Mouse (Mus musculus) right cerebral cortex, postnatal 36 days (tissue): ENCODE measurements at regions not wholly inside any gene's neighbourhood (a gene's known extent, or its start where the extent isn't known, plus 50 kb on each side); places are given as distances from the start of the nearest gene placed in this dataset.
A peak's percentile ranks its signal among the peaks of the same experiment; 100 is the strongest.
"Not testable (repeated sequence)": the region's sequence is repeated elsewhere in the genome, so short reads cannot be mapped to it uniquely, and the experiment has no call there.

Experiments
- DNase-seq, 2 experiments: peaks; one replicate each; pipeline ENCODE4 v3.0.0; 2022; ENCODE audit warnings: low spot score in 2 of 2, mixed read lengths in 1 of 2

DNA sequence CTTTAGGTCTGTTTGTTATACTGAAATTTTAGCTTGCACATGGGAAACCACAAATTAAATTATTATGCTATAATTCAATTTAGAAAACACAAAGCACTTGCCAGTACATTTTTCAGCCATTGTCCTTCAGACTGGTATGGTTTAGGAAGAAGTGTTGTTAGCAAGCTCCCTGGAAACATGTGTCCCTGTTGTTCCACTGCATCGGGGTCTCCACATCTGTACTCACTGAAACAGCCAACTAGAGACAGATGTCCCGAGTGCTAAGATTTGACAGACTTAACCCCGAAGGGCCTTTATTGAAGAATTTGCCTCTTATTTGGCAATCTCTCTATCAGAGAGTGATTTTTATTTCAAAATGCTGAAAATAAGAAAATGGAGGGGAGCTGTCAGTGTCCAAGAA, 362.6 kb downstream of the Rfpl4b start:
- no peak for DNase-seq

DNA sequence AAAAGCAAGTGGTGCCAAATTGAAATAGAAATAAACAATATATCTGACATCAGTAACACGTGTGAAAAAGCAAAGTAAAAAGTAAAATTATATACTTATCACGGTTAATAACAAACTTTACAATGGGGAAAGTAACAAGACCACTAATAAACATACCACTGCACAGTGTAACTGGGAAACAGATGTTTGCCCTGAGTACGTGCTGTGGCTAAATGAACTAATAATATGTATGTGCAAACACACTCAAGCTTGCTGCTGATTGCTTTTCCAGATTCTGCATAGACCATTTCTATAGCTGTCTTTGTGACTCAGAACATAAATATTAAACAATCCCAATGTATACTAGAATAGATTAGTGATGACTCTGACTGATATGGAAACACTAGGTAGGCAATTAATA, 363.2 kb downstream of the Rfpl4b start:
- no peak for DNase-seq

DNA sequence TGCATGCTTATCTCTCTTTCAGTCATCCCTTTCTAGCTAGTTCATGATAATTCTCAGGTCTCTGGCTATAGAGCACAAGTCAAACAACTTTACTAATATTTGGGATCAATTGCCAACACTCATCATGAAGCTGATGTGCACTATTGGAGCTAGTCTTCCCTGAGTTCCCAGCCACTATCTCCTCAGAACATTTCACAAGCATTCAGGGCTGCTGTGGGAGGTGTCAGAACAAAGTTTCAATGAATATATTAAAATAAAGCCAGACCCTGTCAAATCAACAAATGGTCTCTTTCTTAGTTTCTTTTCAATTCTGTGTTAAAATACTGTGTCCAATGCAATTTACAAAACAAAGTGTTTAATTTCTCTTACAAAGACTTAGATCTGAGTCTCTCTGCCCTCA, 364.8 kb downstream of the Rfpl4b start:
- DNase-seq, result no peak

DNA sequence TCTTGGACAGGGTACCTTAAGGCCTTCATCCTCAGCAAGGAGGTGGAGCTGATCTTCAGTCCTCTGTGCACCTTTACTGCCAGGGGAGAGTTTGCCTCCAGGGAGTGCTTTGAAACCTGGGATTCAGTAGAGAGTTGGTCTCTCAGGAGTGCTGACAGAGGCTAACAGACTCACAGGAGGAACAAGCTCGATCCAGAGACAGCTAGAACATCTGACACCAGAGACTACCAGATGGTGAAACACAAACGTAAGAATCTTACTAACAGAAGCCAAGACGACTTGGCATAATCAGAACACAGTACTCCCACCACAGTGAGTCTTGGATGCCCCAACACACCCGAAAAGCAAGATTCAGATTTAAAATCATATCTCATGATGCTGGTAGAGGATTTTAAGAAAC, 372.3 kb downstream of the Rfpl4b start:
- no peak for DNase-seq

DNA sequence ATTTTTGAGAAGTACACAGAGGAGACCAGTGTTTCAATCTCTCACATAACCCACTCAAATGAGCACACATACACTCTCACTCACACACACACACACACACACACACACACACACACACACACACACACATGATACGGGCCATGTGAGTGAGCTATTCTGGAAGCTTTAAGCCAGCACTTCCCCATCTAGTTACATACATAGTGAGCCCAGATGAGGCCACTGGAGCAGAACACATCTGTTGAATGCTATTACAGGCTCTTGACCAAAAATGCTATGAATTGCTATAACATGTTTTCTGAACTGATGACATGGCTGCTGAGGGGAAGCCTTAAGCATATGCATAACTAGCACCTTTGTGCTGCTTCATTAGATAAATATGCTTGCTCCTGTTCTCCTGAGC, 373.9 kb downstream of the Rfpl4b start:
- no peak for DNase-seq

DNA sequence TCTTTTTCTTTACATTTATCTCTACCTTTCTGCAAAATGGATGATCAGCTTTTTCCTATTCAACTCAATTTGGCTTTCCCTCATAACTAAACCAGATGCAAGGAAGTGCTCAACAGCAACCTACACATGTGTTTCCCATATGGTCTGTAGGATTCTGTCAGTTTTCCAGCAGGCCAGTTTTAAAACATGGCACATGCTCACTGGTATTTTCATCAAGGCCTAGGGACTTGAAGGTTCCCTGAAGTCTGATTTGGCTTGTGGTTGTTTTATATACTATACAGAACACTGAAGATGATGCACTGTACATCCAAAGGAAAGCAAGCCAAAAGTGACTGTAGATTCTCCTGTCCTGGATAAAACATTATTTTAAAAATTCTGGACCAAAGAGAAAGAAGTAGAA, 374.3 kb downstream of the Rfpl4b start:
- peak; percentile 3 to 11 for DNase-seq

DNA sequence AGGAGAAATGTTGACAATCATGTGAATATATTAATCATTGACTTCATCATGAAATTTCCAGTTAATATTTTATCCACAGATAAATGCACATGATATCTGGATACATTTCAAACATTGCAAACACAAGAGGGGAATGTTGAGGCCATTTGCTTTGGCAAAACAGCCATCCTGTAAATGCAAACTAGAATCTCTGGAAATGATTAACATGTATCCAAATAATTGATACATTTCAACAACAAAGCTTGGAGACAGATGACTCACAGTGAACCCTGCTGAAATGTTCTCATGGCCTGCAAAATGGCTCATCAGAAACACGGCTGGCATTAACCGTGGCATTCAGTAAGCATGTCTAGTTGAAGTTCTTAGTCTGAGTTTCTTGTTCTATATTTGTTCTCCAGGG, 382.3 kb downstream of the Rfpl4b start:
- DNase-seq, result no peak

DNA sequence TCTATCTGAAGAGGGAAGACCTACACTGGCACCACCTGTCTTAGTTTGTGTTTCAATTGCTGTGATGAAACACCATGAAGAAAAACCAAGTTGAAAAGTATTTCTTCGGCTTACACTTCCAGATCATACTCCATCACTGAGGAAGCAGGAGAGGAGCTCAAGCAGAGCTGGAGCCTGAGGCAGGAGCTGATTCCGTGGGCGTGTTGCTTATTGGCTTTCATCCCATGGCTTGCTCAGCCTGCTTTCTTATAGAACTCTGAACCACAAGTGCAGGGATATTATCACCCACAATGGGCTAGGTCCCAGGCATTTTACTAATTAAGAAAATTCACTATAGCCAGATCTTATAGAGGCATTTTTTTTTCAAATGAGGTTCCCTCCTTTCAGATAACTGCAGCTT, 384.7 kb downstream of the Rfpl4b start:
- no peak for DNase-seq

DNA sequence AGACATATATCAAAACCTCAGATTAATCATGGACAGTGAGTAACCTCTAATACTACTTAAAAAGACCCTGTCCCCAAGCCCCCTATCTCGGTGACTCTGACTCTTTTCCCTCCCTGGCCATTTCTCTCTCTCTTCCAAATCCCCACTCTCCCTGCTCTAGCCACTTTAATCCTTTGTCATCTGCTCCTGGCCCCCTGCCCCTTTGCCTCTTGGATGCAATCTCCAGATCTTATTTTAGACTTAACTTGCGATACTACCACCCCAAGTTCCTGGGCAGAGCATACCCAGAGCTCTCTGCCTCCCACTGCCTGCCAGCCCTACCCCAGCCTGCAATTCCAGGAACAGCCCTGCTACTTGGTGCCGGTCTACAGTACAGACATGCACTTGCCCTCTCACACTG, 400.0 kb downstream of the Rfpl4b start:
- DNase-seq, result no peak

DNA sequence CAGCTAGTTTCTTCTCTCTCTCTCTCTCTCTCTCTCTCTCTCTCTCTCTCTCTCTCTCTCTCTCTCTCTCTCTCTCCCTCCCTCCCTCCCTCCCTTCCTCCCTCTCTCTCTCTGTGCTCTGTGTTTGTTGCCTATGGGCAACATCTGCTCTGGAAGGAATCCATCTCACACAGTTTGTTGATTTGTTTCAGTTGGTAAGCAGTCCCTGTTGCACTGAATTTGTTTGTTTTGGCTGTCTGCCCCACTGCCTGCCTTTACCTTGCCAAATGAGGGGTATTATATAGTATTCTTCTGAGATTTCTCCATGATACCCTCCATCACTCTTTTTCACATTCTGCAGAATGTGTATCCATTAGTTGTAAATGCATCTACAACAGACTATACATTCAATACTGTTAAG, 401.8 kb downstream of the Rfpl4b start:
- DNase-seq, result no peak

DNA sequence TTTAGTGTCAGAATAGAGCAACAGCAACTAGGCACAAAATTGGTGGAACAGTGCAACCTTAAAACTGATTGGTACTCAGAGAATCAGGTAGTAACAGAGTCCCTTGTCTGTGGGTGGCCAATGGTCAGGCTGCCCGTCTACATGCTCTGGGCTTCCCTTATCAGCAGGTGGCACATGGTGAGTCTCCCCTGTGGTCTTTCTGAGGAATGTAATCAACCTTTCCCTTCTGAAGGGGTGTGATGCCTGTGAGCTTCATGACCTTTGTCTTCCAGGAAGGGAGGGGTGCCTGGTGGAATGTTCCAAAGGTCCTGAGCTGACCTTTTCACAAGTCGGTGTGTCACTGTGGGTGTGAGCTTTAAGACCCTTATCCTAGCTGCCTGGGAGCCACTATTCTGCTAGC, 438.4 kb downstream of the Rfpl4b start:
- no peak for DNase-seq

DNA sequence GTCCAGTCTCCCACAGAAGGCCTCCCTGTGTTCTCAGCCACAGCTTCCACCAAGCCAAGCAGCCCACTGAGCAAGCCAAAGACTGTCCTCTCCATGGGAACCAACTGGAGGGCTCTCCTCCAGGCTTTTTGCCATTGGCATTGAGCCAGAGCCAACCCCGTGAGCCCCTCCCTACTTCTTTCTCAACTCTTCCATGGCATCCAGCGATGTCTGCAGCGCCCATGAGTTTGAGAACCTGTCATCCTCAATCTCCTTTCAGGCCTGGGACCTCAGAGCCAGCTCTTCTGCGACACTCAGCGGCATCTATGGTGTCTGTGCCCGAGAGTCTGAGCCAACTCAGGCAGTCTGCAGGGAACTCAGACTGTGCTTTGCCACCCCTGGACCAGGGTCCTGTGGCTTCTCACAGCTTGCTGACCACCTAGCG, 439.7 kb downstream of the Rfpl4b start:
- DNase-seq, result no peak

DNA sequence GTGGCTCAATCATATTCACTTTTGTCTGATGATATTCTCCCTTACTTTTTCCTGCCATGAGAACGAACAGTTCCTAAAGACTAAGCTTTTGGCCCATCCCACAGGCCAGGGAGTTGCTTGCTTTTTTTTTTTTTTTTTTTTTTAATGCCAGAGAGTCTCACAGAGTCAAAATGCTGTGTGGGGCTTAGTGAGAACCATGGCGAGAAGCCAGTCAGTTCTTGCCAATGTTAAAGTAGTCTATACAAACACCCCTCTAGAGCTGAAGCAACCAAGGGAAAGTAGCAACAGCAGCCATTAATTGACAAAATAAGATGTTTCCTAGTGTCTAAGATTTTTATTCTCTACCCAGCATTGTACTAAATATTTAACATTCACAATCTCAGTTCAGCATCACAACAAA, 441.2 kb downstream of the Rfpl4b start:
- DNase-seq, result no peak

DNA sequence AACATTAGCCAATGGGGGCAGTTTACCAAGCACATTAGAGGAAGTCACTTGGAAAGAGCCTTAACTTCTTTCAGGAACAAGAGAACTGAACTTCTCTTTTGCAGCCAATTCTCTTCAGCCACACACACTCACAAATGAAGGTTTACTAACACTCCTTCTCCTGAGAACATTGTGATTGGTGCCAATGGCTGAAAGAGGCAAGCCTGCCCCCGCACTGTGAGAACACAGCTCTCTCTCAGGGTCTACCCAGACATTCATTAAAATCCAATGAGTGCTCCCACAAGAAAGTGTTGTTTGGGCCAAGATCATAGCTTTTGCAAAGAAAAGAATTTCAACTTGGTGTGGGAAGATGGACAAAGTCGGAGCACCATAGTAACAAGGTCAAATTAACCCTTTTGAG, 454.8 kb downstream of the Rfpl4b start:
- DNase-seq, result no peak

DNA sequence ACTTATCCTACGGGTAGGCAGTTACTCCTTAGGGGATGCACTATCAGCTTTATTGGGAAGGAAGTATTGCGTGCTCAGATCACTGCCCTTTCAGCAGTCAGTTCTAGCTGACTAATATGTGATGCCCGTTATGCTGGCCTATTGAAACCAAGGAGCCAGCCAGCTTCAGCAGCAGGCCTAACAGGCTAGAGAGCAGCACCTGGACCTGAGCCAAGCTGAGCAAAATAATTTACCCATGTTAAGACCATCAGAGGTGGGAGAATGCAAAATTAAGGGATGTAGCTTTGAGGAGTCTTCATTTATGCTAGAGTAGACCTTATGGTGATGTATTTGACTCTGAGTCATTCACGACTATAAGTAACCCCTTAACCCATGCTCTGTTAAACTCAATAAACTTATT, 456.7 kb downstream of the Rfpl4b start:
- no peak for DNase-seq

DNA sequence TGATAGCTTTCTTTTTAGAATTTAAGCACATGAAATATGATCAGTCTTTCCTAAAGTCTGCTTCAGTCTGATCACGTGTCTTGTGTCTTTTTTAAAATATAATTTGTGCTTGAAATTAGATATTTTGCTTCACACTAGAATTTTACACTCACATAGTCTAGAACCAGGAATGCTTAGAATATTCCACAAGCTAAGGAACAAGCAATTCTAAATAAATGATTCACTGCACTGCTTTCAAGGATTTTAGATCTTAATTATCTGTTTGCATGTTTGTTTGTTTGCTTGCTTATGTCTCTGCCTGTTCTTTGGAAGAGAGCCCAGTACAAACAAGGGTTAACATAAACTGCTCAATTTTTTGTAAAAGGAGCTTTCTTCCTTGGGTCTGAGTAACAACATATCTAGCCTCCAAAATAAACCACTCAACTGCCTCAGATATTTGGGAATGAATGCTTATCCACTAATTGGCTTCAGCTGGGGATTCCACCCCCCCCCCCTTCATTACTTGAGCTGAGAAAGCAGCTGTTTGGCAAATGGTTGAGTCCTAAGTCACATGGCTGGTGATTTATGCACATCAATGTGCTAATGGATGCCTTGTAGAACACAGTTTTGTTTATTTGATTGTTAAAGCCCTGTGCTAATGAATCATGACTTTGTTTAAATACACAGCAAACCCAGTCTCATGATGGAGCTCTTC, 463.9 kb downstream of the Rfpl4b start:
- DNase-seq, result no peak

DNA sequence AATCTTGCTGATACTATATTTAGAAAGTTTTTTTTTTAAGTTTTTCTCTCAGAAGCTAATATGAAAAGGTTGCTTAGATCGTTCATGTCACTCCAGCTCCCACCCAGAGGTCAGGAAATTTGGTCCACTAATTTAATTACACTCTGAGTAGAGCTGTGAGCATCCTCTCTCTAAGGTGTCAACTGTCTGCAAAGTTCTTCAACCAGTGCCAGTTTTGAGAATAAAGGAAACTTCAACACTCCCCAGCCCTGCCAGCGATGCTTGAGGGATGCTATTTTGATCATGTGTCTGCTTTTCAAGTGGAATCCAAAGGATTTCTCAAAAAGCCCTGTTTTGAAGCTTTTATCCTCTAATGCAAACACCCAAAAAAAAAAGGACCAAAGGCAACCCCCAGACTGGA, 467.6 kb downstream of the Rfpl4b start:
- DNase-seq, result no peak

DNA sequence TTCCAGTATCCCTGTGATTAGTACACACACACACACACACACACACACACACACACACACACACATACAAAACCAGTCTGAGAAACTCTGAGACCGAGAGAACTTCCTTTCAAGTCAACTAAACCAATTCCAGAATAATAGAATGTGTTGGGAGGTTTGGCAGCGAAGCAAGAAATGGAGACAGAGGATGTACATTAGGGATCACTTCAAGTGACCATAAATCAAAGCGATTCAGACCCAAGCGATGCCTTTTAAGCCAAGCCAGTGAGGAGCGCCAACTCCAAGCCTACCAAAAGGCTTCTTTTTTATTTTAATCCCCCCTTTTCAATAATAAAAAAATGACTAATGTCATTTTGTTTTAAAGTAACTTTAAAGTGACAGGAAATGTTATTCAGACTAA, 468.1 kb downstream of the Rfpl4b start:
- no peak for DNase-seq

DNA sequence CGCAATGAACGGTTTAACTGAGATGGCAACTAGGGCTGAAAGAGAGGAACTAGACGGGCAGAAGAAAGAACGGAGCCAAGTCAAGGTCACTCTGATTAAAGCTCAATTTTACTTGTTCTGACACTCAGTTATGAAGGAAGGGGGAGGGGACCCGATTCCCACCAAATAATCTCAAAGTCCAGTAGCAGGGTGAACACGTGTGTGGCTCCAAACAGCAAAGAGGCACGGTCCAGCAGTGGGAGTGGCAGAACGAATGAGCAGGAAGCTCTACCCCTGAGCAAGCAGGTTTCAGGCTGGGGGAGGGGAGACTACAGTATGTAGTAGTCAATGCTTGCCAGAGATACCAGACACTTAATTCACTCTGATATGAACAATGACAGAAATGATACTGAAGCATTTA, 474.6 kb downstream of the Rfpl4b start:
- DNase-seq, result not testable (repeated sequence)

DNA sequence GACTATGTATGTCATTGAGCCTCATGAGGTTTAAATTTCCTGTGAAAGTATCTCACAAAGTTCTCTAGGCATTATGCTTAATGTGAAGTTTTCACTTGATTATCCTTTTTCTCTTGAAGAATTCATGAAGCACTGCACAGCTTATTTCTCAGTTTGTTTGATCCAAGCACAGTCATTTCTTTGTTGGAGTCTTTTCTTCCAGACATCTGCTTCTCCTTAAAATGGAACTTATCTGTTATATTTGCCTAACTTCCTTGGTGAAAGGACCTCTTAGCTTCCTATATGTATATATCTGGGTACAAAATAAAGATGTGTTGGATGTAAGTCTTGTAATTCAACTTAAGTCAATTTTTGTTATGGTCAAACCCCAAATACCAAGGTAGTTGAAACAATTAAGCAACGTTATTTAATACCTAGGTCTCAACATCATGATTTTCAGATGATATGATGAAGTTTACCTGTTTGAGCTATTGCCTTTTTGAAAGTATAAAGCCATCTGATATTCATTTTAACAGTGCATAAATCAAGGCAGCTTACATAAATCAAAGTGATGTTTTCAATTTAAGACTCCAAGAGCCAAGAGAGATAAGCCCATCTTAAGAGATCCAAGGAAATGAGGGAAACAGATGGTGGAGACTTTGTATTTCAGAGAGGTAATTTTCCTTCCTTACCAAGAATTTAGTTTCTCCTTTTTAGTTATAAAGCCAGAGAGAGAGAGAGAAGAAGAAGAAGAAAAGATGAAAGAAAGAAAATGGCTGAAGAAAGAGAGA, 481.0 kb downstream of the Rfpl4b start:
- no peak for DNase-seq

DNA sequence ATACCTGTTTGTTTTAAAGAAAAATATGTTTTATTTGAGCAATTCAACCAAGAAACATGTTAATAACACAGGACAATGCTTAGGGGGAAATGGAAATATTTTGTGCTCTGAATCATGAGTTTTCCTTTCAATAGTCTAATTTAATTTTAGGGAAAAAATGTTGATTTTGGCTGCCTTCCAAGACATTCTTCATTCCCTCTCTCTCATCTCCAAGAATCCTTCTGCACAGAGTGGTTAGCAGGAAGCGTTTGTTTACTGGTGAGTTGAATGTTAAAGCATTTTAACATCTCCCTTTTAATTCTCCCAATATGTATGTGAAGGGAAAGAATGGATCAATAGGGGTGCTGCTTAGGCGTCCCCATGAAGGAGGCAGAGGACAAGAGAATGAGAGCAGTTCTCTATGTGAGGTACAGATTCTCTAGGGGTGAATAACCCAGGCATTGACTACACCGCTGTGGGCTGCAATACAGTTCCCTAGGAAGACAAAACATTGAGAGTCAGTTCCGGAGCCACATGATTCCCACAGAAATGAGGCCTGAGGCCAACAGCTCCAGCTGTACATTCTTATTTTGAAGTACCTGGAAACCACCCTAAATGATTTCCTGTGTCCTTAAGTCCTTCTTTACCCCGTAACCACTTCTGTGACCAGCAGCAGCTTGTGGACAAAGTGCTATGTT, 512.7 kb downstream of the Rfpl4b start:
- DNase-seq, result no peak

DNA sequence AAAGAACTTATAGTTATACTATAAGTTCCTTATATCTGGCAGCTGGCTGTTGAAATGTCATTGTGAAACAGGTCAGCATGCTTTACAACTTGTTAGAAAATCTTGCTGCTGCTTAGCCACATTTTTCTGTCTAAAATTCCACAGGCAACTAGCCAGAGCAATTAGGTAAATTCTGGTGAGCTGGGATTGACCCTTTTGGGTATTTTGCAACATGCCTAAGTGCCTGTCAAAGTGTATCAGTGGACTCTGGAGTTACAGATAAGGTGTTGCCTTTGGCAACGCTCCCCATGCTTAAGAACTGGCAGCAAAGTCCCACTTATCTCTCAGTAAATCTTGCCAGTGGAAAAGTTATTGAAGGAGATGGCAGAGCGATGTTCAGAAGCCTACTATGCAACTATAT, 525.9 kb downstream of the Rfpl4b start:
- DNase-seq, result no peak

DNA sequence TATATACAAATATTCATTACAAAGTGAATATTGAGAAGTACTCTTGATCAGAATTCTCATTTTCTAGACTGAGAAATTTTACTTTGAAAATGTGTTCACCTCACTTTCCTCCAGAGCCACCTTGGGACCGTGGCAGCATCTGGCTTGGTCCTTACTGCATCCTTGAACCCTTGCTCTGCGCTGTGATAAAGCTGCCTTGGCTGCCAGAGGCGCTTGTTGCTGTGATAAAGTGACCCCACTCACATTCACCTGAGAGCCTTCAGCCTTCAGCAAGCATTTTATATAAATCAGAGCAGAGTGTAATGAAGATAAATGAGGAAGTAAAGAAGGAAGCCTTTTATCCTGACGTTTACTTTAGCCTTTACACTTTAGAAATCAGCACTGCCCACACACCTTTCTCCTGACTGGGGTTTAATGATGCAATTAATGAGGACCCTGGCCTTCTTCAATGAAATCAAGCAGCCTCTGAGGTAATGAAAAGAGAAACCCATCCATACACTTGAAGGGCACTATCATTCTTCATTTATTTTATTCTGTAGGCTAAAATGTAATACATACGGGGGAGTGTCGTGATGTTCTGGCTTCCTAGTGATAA, 532.8 kb downstream of the Rfpl4b start:
- no peak for DNase-seq
